Mouse (Mus musculus): ENCODE data around the gene Rdh7. TPM values are rescaled to one million over a fixed set of nuclear protein-coding genes. Genes with fewer than 3 reads are reported as not detected.

Gene Rdh7
- polyA plus RNA-seq, 1 experiment from 2014 or later: not detected

- Histone ChIP-seq H3K36me3 (no peaks in the 10 kb centered on the region), H3K4me2 (replicated peaks) (no peak overlapping the region), H3K27me3 (no peaks in the 10 kb centered on the region), H3K4me3 (no peak overlapping the region), H3K4me1 (peaks cover 6% of the 10 kb centered on the region; the same call in 1 of the 2 replicates), H3K9me3 (no peaks in the 10 kb centered on the region), H3K27ac (no peak overlapping the region), H3K9ac (no peak overlapping the region)
- WGBS: 82% methylated on average over 4 of the region's 4 CpGs
- no peak for ATAC-seq (ENCODE audit: insufficient number of reproducible peaks, insufficient read depth, low FRiP score, low TSS enrichment)
Observed at GRCm38 (mm10) chr10:127886971-127887370, 1.6 kb downstream of the Rdh7 start.

DNA sequence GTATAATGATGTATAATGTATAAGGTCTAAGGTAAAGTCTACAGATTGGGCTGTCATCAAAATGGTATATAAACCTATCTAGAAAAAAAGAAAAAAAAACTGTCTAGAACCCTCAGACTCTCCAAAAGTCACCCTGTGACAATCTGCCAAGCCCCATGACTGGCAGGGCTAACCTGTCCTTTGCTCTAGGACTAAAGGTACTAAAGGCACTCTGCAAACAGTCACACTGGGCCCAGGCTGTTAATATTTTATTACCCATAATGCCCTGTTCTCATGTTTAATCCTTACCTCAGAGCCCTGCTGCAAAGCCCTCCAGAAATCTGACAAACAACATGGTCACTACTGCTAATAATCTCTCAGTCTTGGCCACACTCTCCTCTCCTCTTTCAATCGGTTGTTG lies 2.1 kb downstream of the Rdh7 start:
- H3K9ac ChIP-seq: no peak overlapping the region
- no peak overlapping the region for H3K4me2 ChIP-seq (replicated peaks)
- H3K4me1 ChIP-seq: peaks cover 6% of the 10 kb centered on the region; the same call in 1 of the 2 replicates
- no peaks in the 10 kb centered on the region for H3K36me3 ChIP-seq
- 79% methylated on average over 1 of the region's 1 CpGs for WGBS
- no peak overlapping the region for H3K27ac ChIP-seq
- H3K27me3 ChIP-seq: no peaks in the 10 kb centered on the region
- no peak for ATAC-seq (ENCODE audit: insufficient number of reproducible peaks, insufficient read depth, low FRiP score, low TSS enrichment)
- H3K9me3 ChIP-seq: no peaks in the 10 kb centered on the region
- H3K4me3 ChIP-seq: no peak overlapping the region

GRCm38 (mm10) chr10:127881041-127881440 lies 7.6 kb downstream of the Rdh7 start:
- Histone ChIP-seq H3K4me1 (no peaks in the 10 kb centered on the region), H3K9me3 (no peaks in the 10 kb centered on the region), H3K4me2 (replicated peaks) (no peak overlapping the region), H3K27me3 (no peaks in the 10 kb centered on the region), H3K27ac (no peak overlapping the region), H3K4me3 (no peak overlapping the region), H3K36me3 (no peaks in the 10 kb centered on the region), H3K9ac (no peak overlapping the region)
- 86% methylated on average over 4 of the region's 4 CpGs for WGBS
- no peak for ATAC-seq (ENCODE audit: insufficient number of reproducible peaks, insufficient read depth, low FRiP score, low TSS enrichment)

DNA sequence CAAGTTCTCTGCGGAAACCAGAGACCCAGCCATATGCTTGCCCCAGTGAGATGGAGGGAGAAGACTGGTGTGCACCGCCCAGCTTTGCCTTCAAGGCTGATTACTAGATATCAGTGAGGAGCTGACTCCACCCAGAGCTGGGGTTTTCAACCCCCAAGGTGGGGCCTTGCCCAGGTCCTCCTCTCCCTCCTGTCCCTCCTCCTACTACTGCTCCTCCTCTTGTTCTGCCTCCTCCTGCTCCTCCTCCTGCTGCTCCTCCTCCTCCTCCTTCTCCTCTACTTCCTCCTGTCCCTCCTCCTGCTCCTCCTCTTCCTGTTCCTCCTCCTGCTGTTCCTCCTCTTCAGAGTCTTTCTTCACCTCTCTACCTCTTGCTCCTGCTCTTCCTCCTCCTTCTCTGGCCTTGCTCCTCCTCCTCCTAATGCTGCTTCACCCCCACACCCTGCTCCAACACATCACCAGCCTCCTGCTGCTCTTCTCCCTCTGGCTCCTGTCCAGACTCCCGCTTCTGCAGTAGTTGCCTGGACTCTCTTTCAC lies 9.4 kb downstream of the Rdh7 start:
- Histone ChIP-seq H3K27ac (no peak overlapping the region), H3K4me2 (replicated peaks) (no peak overlapping the region), H3K4me1 (no peaks in the 10 kb centered on the region), H3K9ac (no peak overlapping the region), H3K27me3 (no peaks in the 10 kb centered on the region), H3K36me3 (no peaks in the 10 kb centered on the region), H3K4me3 (no peak overlapping the region), H3K9me3 (no peaks in the 10 kb centered on the region)
- ATAC-seq (ENCODE audit: insufficient number of reproducible peaks, insufficient read depth, low FRiP score, low TSS enrichment): no peak
- 81% methylated on average over 3 of the region's 3 CpGs for WGBS

GRCm38 (mm10) chr10:127878262-127879057 lies 10.2 kb downstream of the Rdh7 start:
- no peaks in the 10 kb centered on the region for H3K36me3 ChIP-seq
- no peak overlapping the region for H3K27ac ChIP-seq
- no peaks in the 10 kb centered on the region for H3K27me3 ChIP-seq
- H3K4me2 ChIP-seq (replicated peaks): no peak overlapping the region
- WGBS: 78% methylated on average over 3 of the region's 3 CpGs
- no peak overlapping the region for H3K9ac ChIP-seq
- H3K9me3 ChIP-seq: no peaks in the 10 kb centered on the region
- no peak overlapping the region for H3K4me3 ChIP-seq
- no peak for ATAC-seq (ENCODE audit: insufficient number of reproducible peaks, insufficient read depth, low FRiP score, low TSS enrichment)
- H3K4me1 ChIP-seq: no peaks in the 10 kb centered on the region

DNA sequence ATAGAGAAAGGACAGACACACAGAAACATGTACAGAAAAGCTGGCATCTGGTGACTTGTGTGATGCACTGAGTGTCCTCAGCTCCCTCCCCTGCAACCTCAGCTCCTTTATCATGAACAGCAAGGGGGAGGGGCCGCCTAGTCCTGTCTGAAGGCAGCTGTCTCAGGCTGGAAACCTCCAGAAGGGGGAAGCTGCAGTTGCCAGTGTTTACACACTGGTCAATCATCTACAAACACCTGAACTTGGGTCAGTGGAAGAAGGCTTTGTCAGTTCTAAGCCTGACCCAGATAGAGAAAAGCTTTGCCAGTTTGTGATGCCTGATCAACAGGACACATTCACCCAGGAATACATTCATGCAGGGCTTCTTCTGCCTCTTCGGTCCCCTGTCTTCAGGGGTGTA lies 10.9 kb downstream of the Rdh7 start:
- no peak overlapping the region for H3K9ac ChIP-seq
- H3K27ac ChIP-seq: no peak overlapping the region
- no peak overlapping the region for H3K4me3 ChIP-seq
- H3K27me3 ChIP-seq: no peaks in the 10 kb centered on the region
- ATAC-seq (ENCODE audit: insufficient number of reproducible peaks, insufficient read depth, low FRiP score, low TSS enrichment): no peak
- H3K9me3 ChIP-seq: no peaks in the 10 kb centered on the region
- H3K36me3 ChIP-seq: no peaks in the 10 kb centered on the region
- no peaks in the 10 kb centered on the region for H3K4me1 ChIP-seq
- H3K4me2 ChIP-seq (replicated peaks): no peak overlapping the region
- 51% methylated on average over 2 of the region's 2 CpGs for WGBS

- Histone ChIP-seq H3K4me2 (replicated peaks) (no peak overlapping the region), H3K4me3 (no peak overlapping the region), H3K27ac (no peak overlapping the region), H3K9ac (no peak overlapping the region), H3K27me3 (no peaks in the 10 kb centered on the region), H3K4me1 (no peaks in the 10 kb centered on the region), H3K36me3 (no peaks in the 10 kb centered on the region), H3K9me3 (no peaks in the 10 kb centered on the region)
- ATAC-seq (ENCODE audit: insufficient number of reproducible peaks, insufficient read depth, low FRiP score, low TSS enrichment): no peak
- WGBS: 69% methylated on average over 4 of the region's 4 CpGs
Observed at GRCm38 (mm10) chr10:127872484-127872883, 16.1 kb downstream of the Rdh7 start.

GRCm38 (mm10) chr10:127866232-127866631 lies 22.4 kb downstream of the Rdh7 start, which contains the start of gene Rdh16f2:
Gene Rdh16f2 (plus strand): TSS chr10:127866474.
- Histone ChIP-seq H3K9me3 (no peaks in the 10 kb centered on the region), H3K9ac (no peak within 1 kb of the TSS), H3K27ac (no peak within 1 kb of the TSS), H3K4me3 (no peak within 1 kb of the TSS), H3K36me3 (no peaks in the 10 kb centered on the region), H3K4me2 (replicated peaks) (no peak within 1 kb of the TSS), H3K4me1 (no peaks in the 10 kb centered on the region), H3K27me3 (no peaks in the 10 kb centered on the region)
- 87% methylated on average over 3 of the region's 3 CpGs for WGBS
- ATAC-seq (ENCODE audit: insufficient number of reproducible peaks, insufficient read depth, low FRiP score, low TSS enrichment): no peak

GRCm38 (mm10) chr10:127864931-127865330 lies 23.7 kb downstream of the Rdh7 start:
- ATAC-seq (ENCODE audit: insufficient number of reproducible peaks, insufficient read depth, low FRiP score, low TSS enrichment): no peak
- H3K4me2 ChIP-seq (replicated peaks): no peak overlapping the region
- no peaks in the 10 kb centered on the region for H3K9me3 ChIP-seq
- no peak overlapping the region for H3K27ac ChIP-seq
- no peaks in the 10 kb centered on the region for H3K36me3 ChIP-seq
- H3K4me3 ChIP-seq: no peak overlapping the region
- H3K27me3 ChIP-seq: no peaks in the 10 kb centered on the region
- no peak overlapping the region for H3K9ac ChIP-seq
- H3K4me1 ChIP-seq: no peaks in the 10 kb centered on the region

- Histone ChIP-seq H3K27ac (no peak overlapping the region), H3K9ac (no peak overlapping the region), H3K4me3 (no peak overlapping the region), H3K9me3 (no peaks in the 10 kb centered on the region), H3K27me3 (no peaks in the 10 kb centered on the region), H3K4me2 (replicated peaks) (no peak overlapping the region), H3K36me3 (no peaks in the 10 kb centered on the region), H3K4me1 (no peaks in the 10 kb centered on the region)
- ATAC-seq (ENCODE audit: insufficient number of reproducible peaks, insufficient read depth, low FRiP score, low TSS enrichment): no peak
Observed at GRCm38 (mm10) chr10:127856376-127856775, 32.2 kb downstream of the Rdh7 start.

GRCm38 (mm10) chr10:127849628-127850027 lies 39.0 kb downstream of the Rdh7 start, which contains the start of gene Rdh19:
Gene Rdh19 (plus strand): TSS chr10:127849928.
- Histone ChIP-seq H3K4me2 (replicated peaks) (no peak within 1 kb of the TSS), H3K4me1 (no peaks in the 10 kb centered on the region), H3K27ac (no peak within 1 kb of the TSS), H3K9me3 (no peaks in the 10 kb centered on the region), H3K36me3 (no peaks in the 10 kb centered on the region), H3K9ac (no peak within 1 kb of the TSS), H3K27me3 (no peaks in the 10 kb centered on the region), H3K4me3 (no peak within 1 kb of the TSS)
- 79% methylated on average over 1 of the region's 1 CpGs for WGBS
- ATAC-seq (ENCODE audit: insufficient number of reproducible peaks, insufficient read depth, low FRiP score, low TSS enrichment): no peak

GRCm38 (mm10) chr10:127848089-127848488 lies 40.5 kb downstream of the Rdh7 start:
- H3K36me3 ChIP-seq: no peaks in the 10 kb centered on the region
- WGBS: 69% methylated on average over 1 of the region's 1 CpGs
- no peak overlapping the region for H3K9ac ChIP-seq
- no peak overlapping the region for H3K27ac ChIP-seq
- no peak for ATAC-seq (ENCODE audit: insufficient number of reproducible peaks, insufficient read depth, low FRiP score, low TSS enrichment)
- H3K27me3 ChIP-seq: no peaks in the 10 kb centered on the region
- H3K4me1 ChIP-seq: no peaks in the 10 kb centered on the region
- no peaks in the 10 kb centered on the region for H3K9me3 ChIP-seq
- no peak overlapping the region for H3K4me2 ChIP-seq (replicated peaks)
- H3K4me3 ChIP-seq: no peak overlapping the region

All from embryonic facial prominence, embryonic 12.5 days (tissue).